Mouse (Mus musculus) heart, embryonic 14.5 days (tissue): ENCODE results near the gene Pnpla2. TPM values are rescaled to one million over a fixed set of nuclear protein-coding genes. Genes with fewer than 3 reads are reported as not detected.
"Not testable (repeated sequence)": the region's sequence is repeated elsewhere in the genome, so short reads cannot be mapped to it uniquely, and the experiment has no call there.

Experiments
- ATAC-seq: fragments of 200-750 bp; cut with Nextera tagmentation; 2 replicates; pipeline ENCODE4 v1.8.0; 2017; ENCODE audit warnings: low read depth, moderate TSS enrichment; ENCODE audit not compliant: insufficient number of reproducible peaks, insufficient read depth, low FRiP score
- H3K27ac ChIP-seq, 2 experiments: fragments of 200-500 bp in 1 of 2; fragments of 300-500 bp in 1 of 2; sonication (generic) in 1 of 2; replicated peaks in 1 of 2; 2 replicates each; pipeline ENCODE4 v1.5.1; 2012 to 2014; ENCODE audit warnings: low read depth in 2 of 2, low read length in 2 of 2, control low read depth in 1 of 2, mild to moderate bottlenecking in 1 of 2, mixed read lengths in 1 of 2; ENCODE audit not compliant: control insufficient read depth in 1 of 2, insufficient read depth in 1 of 2
- H3K27me3 ChIP-seq: fragments of 300-500 bp; sonication (generic); 2 replicates; pipeline ENCODE4 v1.6.1; 2014; ENCODE audit warnings: mild to moderate bottlenecking, low read length, control low read depth; ENCODE audit not compliant: control insufficient read depth, insufficient read depth
- H3K36me3 ChIP-seq: fragments of 300-500 bp; sonication (generic); 2 replicates; pipeline ENCODE4 v1.6.1; 2014; ENCODE audit warnings: mild to moderate bottlenecking, control low read depth, low read length, mixed read lengths; ENCODE audit not compliant: control insufficient read depth, insufficient read depth
- H3K4me1 ChIP-seq, 2 experiments: fragments of 200-500 bp in 1 of 2; fragments of 300-500 bp in 1 of 2; sonication (generic) in 1 of 2; 2 replicates each; pipeline ENCODE4 v1.6.1; 2012 to 2014; ENCODE audit warnings: low read length in 2 of 2, control low read depth in 1 of 2, mixed read lengths in 1 of 2; ENCODE audit not compliant: control insufficient read depth in 2 of 2, insufficient read depth in 2 of 2
- H3K4me2 ChIP-seq: fragments of 300-500 bp; sonication (generic); 2 replicates; pipeline ENCODE4 v1.6.1; 2014; ENCODE audit warnings: mild to moderate bottlenecking, low read length
- H3K4me3 ChIP-seq, 2 experiments: fragments of 200-500 bp in 1 of 2; fragments of 300-500 bp in 1 of 2; sonication (generic) in 1 of 2; 2 replicates each; pipeline ENCODE4 v1.5.1; 2012 to 2014; ENCODE audit warnings: low read length in 2 of 2, mild to moderate bottlenecking in 2 of 2, control low read depth in 1 of 2, low read depth in 1 of 2, moderate library complexity in 1 of 2; ENCODE audit not compliant: control insufficient read depth in 1 of 2, insufficient read depth in 1 of 2
- H3K9ac ChIP-seq: fragments of 300-500 bp; sonication (generic); 2 replicates; pipeline ENCODE4 v1.6.1; 2014; ENCODE audit warnings: mild to moderate bottlenecking, low read length
- H3K9me3 ChIP-seq: fragments of 300-500 bp; sonication (generic); 2 replicates; pipeline ENCODE4 v1.6.1; 2016; ENCODE audit warnings: low read length, control low read depth; ENCODE audit not compliant: control insufficient read depth
- WGBS: fragments of 180-500 bp; shearing (Covaris S2); extraction: QIAGEN DNeasy Blood & Tissue Kit; methylation state at CpG from one replicate; pipeline ENCODE4 v1.1.7; 2014; 5-methylcytosine and 5-hydroxymethylcytosine counted together
- polyA plus RNA-seq: library from polyadenylated mRNA; unstranded; fragments of >200 nt; fragmentation: Nextera tagmentation; extraction: Ambion mirVana; gene quantifications from 2 replicates; pipeline ENCODE4 v1.2.1, GENCODE M21; 2014

Pnpla2 gene
- polyA plus RNA-seq, 1 experiment from 2014 or later, result 49.0 TPM

GRCm38 (mm10) chr7:141442199-141442598 lies 12.8 kb upstream of the Pnpla2 start:
- Histone ChIP-seq H3K36me3 (peaks cover 32% of the 10 kb centered on the region), H3K27me3 (no peaks in the 10 kb centered on the region), H3K4me3 (no peak overlapping the region), H3K4me2 (no peak overlapping the region), H3K27ac (no peak overlapping the region), H3K4me1 (peaks cover 21% of the 10 kb centered on the region in 2 experiments), H3K9ac (no peak overlapping the region; the same call in 1 of the 2 replicates), H3K9me3 (no peaks in the 10 kb centered on the region)
- no peak for ATAC-seq
- WGBS, result 92% methylated on average over 13 of the region's 13 CpGs

GRCm38 (mm10) chr7:141443081-141443821 lies 11.7 kb upstream of the Pnpla2 start:
- 21% methylated on average over 12 of the region's 12 CpGs for WGBS
- peak overlapping the region; percentile 34 to 41; a peak in 2 of 4 replicates for H3K27ac ChIP-seq
- peaks cover 28% of the 10 kb centered on the region for H3K36me3 ChIP-seq
- H3K9me3 ChIP-seq, result no peaks in the 10 kb centered on the region
- peak overlapping the region; percentile 96 for H3K4me2 ChIP-seq
- H3K4me3 ChIP-seq, result peak overlapping the region; percentile 50 to 68
- H3K4me1 ChIP-seq, result peaks cover 20 to 21% of the 10 kb centered on the region in 2 experiments
- no peak for ATAC-seq
- no peaks in the 10 kb centered on the region for H3K27me3 ChIP-seq
- H3K9ac ChIP-seq, result peak overlapping the region; percentile 77

- H3K9ac ChIP-seq, result peak within 1 kb of the TSS; percentile 77
- H3K27me3 ChIP-seq, result no peaks in the 10 kb centered on the region
- ATAC-seq, result 0 out of 2 replicates have a peak, but pooled peaks have one; percentile 24
Observed at GRCm38 (mm10) chr7:141443828-141444237, 11.2 kb upstream of the Pnpla2 start, which contains the start of gene Pidd1. Gene Pidd1, minus strand, starts transcription at chr7:141444025.

GRCm38 (mm10) chr7:141446374-141446773 lies 8.6 kb upstream of the Pnpla2 start:
- ATAC-seq, H3K9me3 ChIP-seq, H3K27ac ChIP-seq, H3K9ac ChIP-seq, H3K27me3 ChIP-seq, H3K4me3 ChIP-seq: not testable (repeated sequence)
- peaks cover 33% of the 10 kb centered on the region for H3K36me3 ChIP-seq
- WGBS, result 79% methylated on average over 3 of the region's 3 CpGs
- H3K4me2 ChIP-seq, result peak overlapping the region; percentile 91
- peaks cover 21 to 23% of the 10 kb centered on the region in 2 experiments for H3K4me1 ChIP-seq

More at GRCm38 (mm10) chr7:141443828-141444237, 11.2 kb upstream of the Pnpla2 start, which contains the start of gene Pidd1:
- Histone ChIP-seq H3K27ac (peak within 1 kb of the TSS; percentile 46 to 80), H3K4me1 (peaks cover 25 to 26% of the 10 kb centered on the region in 2 experiments), H3K36me3 (peaks cover 27% of the 10 kb centered on the region), H3K4me3 (peak within 1 kb of the TSS; percentile 50 to 68), H3K4me2 (peak within 1 kb of the TSS; percentile 96), H3K9me3 (no peaks in the 10 kb centered on the region)
- under 1% methylated on average over 25 of the region's 25 CpGs for WGBS

GRCm38 (mm10) chr7:141447110-141447991 lies 7.6 kb upstream of the Pnpla2 start, which contains the start of gene Rplp2:
Gene Rplp2, plus strand, starts transcription at chr7:141447370.
- under 1% methylated on average over 63 of the region's 63 CpGs for WGBS
- H3K36me3 ChIP-seq, result peaks cover 40% of the 10 kb centered on the region
- peaks cover 20 to 21% of the 10 kb centered on the region in 2 experiments for H3K4me1 ChIP-seq
- peak within 1 kb of the TSS; percentile 85 to 90 for H3K27ac ChIP-seq
- H3K4me2 ChIP-seq, result peak within 1 kb of the TSS; percentile 91
- ATAC-seq, result peak; percentile 86
- H3K27me3 ChIP-seq, result no peaks in the 10 kb centered on the region
- H3K9me3 ChIP-seq, result no peaks in the 10 kb centered on the region
- H3K4me3 ChIP-seq, result peak within 1 kb of the TSS; percentile 87 to 92
- H3K9ac ChIP-seq, result peak within 1 kb of the TSS; percentile 95

GRCm38 (mm10) chr7:141451928-141452327 lies 3.1 kb upstream of the Pnpla2 start:
- H3K9ac ChIP-seq, result no peak overlapping the region
- H3K27ac ChIP-seq, result no peak overlapping the region
- H3K36me3 ChIP-seq, result peaks cover 43% of the 10 kb centered on the region
- H3K4me2 ChIP-seq, result no peak overlapping the region
- H3K4me3 ChIP-seq, result no peak overlapping the region
- no peaks in the 10 kb centered on the region for H3K9me3 ChIP-seq
- H3K4me1 ChIP-seq, result peaks cover 11 to 20% of the 10 kb centered on the region in 2 experiments
- ATAC-seq, result no peak
- no peaks in the 10 kb centered on the region for H3K27me3 ChIP-seq

GRCm38 (mm10) chr7:141453636-141454035 lies 1.4 kb upstream of the Pnpla2 start:
- Histone ChIP-seq H3K4me3 (no peak overlapping the region), H3K36me3 (peaks cover 49% of the 10 kb centered on the region), H3K9ac (no peak overlapping the region), H3K4me1 (peaks cover 8 to 13% of the 10 kb centered on the region in 2 experiments; a peak in 3 of 4 replicates), H3K27ac (no peak overlapping the region), H3K4me2 (no peak overlapping the region), H3K27me3 (no peaks in the 10 kb centered on the region), H3K9me3 (no peaks in the 10 kb centered on the region)
- no peak for ATAC-seq
- WGBS, result 73% methylated on average over 2 of the region's 2 CpGs
